Mouse (Mus musculus) lung, adult 2 months (tissue): Measurements from ENCODE around the gene Ago1. TPM values are rescaled to one million over a fixed set of nuclear protein-coding genes. Genes with fewer than 3 reads are reported as not detected.

Source experiments
- DNase-seq: peaks from one replicate; pipeline ENCODE4 v3.0.0; 2022
- H3K4me1 ChIP-seq: fragments of 200-500 bp; 2 replicates; pipeline ENCODE4 v1.6.1; 2011; ENCODE audit warnings: low read length; ENCODE audit not compliant: control insufficient read depth, insufficient read depth
- H3K4me3 ChIP-seq: fragments of 200-500 bp; replicated peaks from 2 replicates; pipeline ENCODE3; 2011; ENCODE audit warnings: low read depth, mild to moderate bottlenecking, control low read depth, low read length; ENCODE audit errors: extremely low read depth
- CTCF ChIP-seq: fragments of 200-500 bp; IDR thresholded peaks from 2 replicates; pipeline ENCODE4 v1.5.1; 2011; ENCODE audit warnings: mild to moderate bottlenecking, low read length, control low read depth; ENCODE audit not compliant: insufficient read depth
- POLR2A ChIP-seq: fragments of 200-500 bp; IDR thresholded peaks from 2 replicates; pipeline ENCODE4 v1.6.1; 2011; ENCODE audit warnings: low read depth, mild to moderate bottlenecking, control low read depth, low read length, borderline replicate concordance; ENCODE audit errors: extremely low read depth
- WGBS: fragments of 180-500 bp; shearing (Covaris S2); methylation state at CpG from one replicate; pipeline ENCODE4 v1.1.7; 2018; 5-methylcytosine and 5-hydroxymethylcytosine counted together
- polyA plus RNA-seq: library from polyadenylated mRNA; depleted of rRNA; stranded (reverse); fragments of >200 nt; gene quantifications from 2 replicates; pipeline ENCODE4 v1.2.3, GENCODE M21; 2012

The Ago1 gene
- polyA plus RNA-seq, 1 experiment, result 35.0 TPM

- Histone ChIP-seq H3K4me3 (no peak overlapping the region), H3K4me1 (peaks cover 9% of the 10 kb centered on the region; the same call in 1 of the 2 replicates)
- 74% methylated on average over 2 of the region's 2 CpGs for WGBS
- TF ChIP-seq POLR2A, result no peak
- no peak for DNase-seq
Observed at GRCm38 (mm10) chr4:126496963-126497362, 28.6 kb upstream of the Ago1 start.

GRCm38 (mm10) chr4:126495942-126496790 lies 27.8 kb upstream of the Ago1 start:
- Histone ChIP-seq H3K4me3 (no peak overlapping the region), H3K4me1 (peaks cover 9% of the 10 kb centered on the region; the same call in 1 of the 2 replicates)
- no peak for DNase-seq
- no peak for TF ChIP-seq POLR2A
- no peak for TF ChIP-seq CTCF
- WGBS, result 49% methylated on average over 5 of the region's 5 CpGs

- 58% methylated on average over 5 of the region's 5 CpGs for WGBS
- no peak for DNase-seq
- Histone ChIP-seq H3K4me3 (no peak overlapping the region), H3K4me1 (peaks cover 9% of the 10 kb centered on the region; the same call in 1 of the 2 replicates)
- TF ChIP-seq POLR2A, result no peak
- TF ChIP-seq CTCF, result no peak
Observed at GRCm38 (mm10) chr4:126495453-126495852, 27.1 kb upstream of the Ago1 start.

GRCm38 (mm10) chr4:126493416-126493815 lies 25.0 kb upstream of the Ago1 start:
- WGBS, result 78% methylated on average over 4 of the region's 4 CpGs
- DNase-seq, result no peak
- Histone ChIP-seq H3K4me1 (peaks cover 9% of the 10 kb centered on the region; the same call in 1 of the 2 replicates), H3K4me3 (no peak overlapping the region)
- TF ChIP-seq CTCF (no peak), POLR2A (no peak)

GRCm38 (mm10) chr4:126491977-126492376 lies 23.6 kb upstream of the Ago1 start:
- 62% methylated on average over 5 of the region's 5 CpGs for WGBS
- Histone ChIP-seq H3K4me1 (peaks cover 9% of the 10 kb centered on the region; the same call in 1 of the 2 replicates), H3K4me3 (no peak overlapping the region)
- no peak for DNase-seq
- TF ChIP-seq CTCF, result no peak
- no peak for TF ChIP-seq POLR2A

GRCm38 (mm10) chr4:126490726-126491125 lies 22.3 kb upstream of the Ago1 start:
- TF ChIP-seq POLR2A (no peak), CTCF (no peak)
- 0 out of 2 replicates have a peak, but pooled peaks cover 6% of the 10 kb centered on the region for H3K4me1 ChIP-seq
- no peak for DNase-seq
- WGBS, result 83% methylated on average over 12 of the region's 12 CpGs
- no peak overlapping the region for H3K4me3 ChIP-seq

GRCm38 (mm10) chr4:126489811-126490210 lies 21.4 kb upstream of the Ago1 start:
- no peak overlapping the region for H3K4me3 ChIP-seq
- 79% methylated on average over 5 of the region's 5 CpGs for WGBS
- no peak for DNase-seq
- 0 out of 2 replicates have a peak, but pooled peaks cover 2% of the 10 kb centered on the region for H3K4me1 ChIP-seq
- TF ChIP-seq CTCF (no peak), POLR2A (no peak)

GRCm38 (mm10) chr4:126486217-126486616 lies 17.8 kb upstream of the Ago1 start:
- 43% methylated on average over 1 of the region's 1 CpGs for WGBS

GRCm38 (mm10) chr4:126485065-126485464 lies 16.7 kb upstream of the Ago1 start:
- Histone ChIP-seq H3K4me1 (no peaks in the 10 kb centered on the region), H3K4me3 (no peak overlapping the region)
- no peak for DNase-seq
- 60% methylated on average over 2 of the region's 2 CpGs for WGBS
- TF ChIP-seq POLR2A, result no peak
- no peak for TF ChIP-seq CTCF

More at GRCm38 (mm10) chr4:126486217-126486616, 17.8 kb upstream of the Ago1 start:
- TF ChIP-seq CTCF, result no peak
- Histone ChIP-seq H3K4me3 (no peak overlapping the region), H3K4me1 (no peaks in the 10 kb centered on the region)
- no peak for DNase-seq

- no peaks in the 10 kb centered on the region for H3K4me1 ChIP-seq
- TF ChIP-seq POLR2A, result no peak
- no peak for TF ChIP-seq CTCF
- no peak for DNase-seq
Observed at GRCm38 (mm10) chr4:126483874-126484273, 15.5 kb upstream of the Ago1 start.

More at GRCm38 (mm10) chr4:126483874-126484273, 15.5 kb upstream of the Ago1 start:
- 77% methylated on average over 3 of the region's 3 CpGs for WGBS
- H3K4me3 ChIP-seq, result no peak overlapping the region
